Mouse (Mus musculus): ENCODE results near the gene Htr6. TPM values are rescaled to one million over a fixed set of nuclear protein-coding genes. Genes with fewer than 3 reads are reported as not detected.

The Htr6 gene
- not detected for polyA plus RNA-seq (2017; shearing (Covaris generic))

DNA sequence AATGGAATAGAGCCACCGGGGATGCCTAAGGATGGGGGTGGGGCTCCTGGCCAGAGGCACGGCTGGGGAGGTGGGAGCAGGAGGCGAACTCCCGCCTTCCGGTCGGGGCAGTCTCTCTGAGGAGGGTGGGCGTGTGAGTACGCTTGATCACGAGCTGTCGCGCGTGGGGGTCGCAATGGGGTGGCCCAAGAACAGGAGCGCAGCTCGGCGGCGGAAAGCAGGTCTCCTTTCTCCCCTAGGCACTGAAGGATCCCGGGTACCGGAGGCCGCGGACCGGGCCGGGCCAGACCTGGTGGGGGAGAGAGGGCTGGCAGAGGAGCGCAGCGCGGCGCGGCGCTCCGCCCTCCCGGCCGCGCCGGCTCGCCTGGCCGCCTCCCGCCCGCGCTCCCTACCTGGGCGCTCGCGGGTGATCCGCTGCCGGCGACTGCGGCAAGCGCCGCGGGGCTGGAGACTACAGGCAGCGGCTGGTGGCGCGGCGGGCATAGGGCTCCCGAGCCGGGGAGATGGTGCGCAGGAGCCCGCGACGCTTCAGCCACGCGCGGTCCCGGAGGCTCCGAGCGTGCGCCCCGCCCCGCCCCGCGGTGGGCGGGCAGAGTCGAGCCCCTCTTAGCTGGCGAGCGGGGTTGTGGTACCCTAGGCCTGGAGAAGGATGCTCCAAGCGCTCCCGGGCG, at the start of gene Htr6:
Gene Htr6, minus strand, starts transcription at position 530 of the 671 bp plus-strand sequence.

DNA sequence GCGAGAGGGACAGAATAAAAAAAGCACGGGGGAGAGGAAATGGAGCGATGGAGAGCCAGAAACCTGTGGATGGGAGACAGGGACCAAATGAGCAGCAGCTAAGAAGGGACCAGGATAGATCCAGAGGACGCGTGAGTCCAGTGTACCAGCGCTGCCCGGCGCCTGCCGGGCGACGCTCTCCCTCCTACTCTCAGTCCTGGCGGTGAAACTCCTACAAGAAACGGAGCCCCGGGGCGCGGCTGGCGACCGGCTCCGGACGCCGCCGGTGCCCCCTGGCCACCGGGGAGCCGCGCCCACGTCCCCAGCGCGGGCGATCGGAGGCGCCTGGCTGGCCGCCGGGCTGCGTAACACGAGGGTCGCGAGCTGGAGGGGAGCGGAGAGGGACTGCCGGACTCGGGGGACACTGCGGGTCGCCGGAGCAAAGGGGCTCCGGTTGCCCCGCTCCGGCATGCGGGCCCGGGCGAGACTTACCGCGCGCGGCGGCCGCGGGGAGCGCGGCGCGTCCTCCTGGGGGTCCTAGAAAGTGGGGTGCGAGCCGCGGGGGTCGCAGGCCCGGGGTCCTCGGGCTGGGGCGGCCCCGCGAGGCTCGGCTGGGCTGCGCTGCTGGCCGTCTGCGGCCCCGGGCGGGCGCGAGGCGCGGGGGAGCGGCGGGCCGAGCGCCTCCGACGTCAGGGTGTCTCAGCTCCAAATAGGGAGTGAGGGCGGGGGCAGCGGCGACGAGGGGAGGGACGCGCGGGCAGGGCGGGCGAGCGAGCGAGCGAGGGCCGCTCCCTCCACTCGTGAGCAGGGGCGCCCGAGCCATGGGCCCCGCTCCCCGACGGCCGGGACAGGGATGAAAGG, 17.2 kb upstream of the Htr6 start, which contains the start of gene Nbl1:
Gene Nbl1, minus strand, starts transcription at position 638 of the 840 bp plus-strand sequence.

Other genes with a start within 250 kb of the Htr6 start
- not detected for gene Pla2g5, start 212.1 kb downstream of the Htr6 start, polyA plus RNA-seq (2017; shearing (Covaris generic))
- gene Gm13030, start 201.6 kb downstream of the Htr6 start, polyA plus RNA-seq (2017; shearing (Covaris generic)), result not detected
- not detected for gene Pla2g2e, start 197.6 kb downstream of the Htr6 start, polyA plus RNA-seq (2017; shearing (Covaris generic))
- gene Otud3, start 161.6 kb downstream of the Htr6 start, polyA plus RNA-seq (2017; shearing (Covaris generic)), result 0.32 TPM
- gene Rnf186, start 108.5 kb downstream of the Htr6 start, polyA plus RNA-seq (2017; shearing (Covaris generic)), result not detected
- gene Tmco4, start 102.7 kb downstream of the Htr6 start, polyA plus RNA-seq (2017; shearing (Covaris generic)), result 39.6 TPM
- 0.76 TPM for gene Nbl1, start 17.4 kb upstream of the Htr6 start, polyA plus RNA-seq (2017; shearing (Covaris generic))
- 438 TPM for gene Minos1, start 55.5 kb upstream of the Htr6 start, polyA plus RNA-seq (2017; shearing (Covaris generic))
- 710 TPM for gene Capzb, start 117.3 kb upstream of the Htr6 start, polyA plus RNA-seq (2017; shearing (Covaris generic))
- 12.6 TPM for gene Pqlc2, start 235.1 kb upstream of the Htr6 start, polyA plus RNA-seq (2017; shearing (Covaris generic))
- 7.7 TPM for gene Akr7a5, start 235.2 kb upstream of the Htr6 start, polyA plus RNA-seq (2017; shearing (Covaris generic))

All from CD4-positive, CD25-positive, alpha-beta regulatory T cell, adult 9 weeks (primary cell).